In the genomic region with DNA sequence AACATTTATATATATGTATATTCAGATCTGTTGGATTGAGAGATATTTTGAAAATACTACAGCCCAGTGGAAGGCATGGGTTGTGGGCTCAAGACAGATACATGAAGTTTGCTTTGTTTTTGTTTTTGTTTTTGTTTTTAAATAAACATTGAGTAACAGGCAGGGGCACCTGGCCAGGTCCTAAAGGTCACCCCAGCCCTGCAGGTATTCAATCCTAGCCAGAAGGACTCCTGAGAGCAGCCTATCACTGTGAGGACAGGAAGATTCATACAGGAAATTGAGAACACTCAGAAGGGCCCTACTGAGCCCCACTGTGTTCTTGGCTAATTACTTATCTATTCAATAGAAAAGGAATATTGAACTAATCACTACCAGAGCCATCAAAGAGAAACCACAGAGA, we compare ENCODE assay signal across 11 mouse cellular contexts. TPM values are rescaled to one million over a fixed set of nuclear protein-coding genes. Genes with fewer than 3 reads are reported as not detected.
A peak's percentile ranks its signal among the peaks of the same experiment; 100 is the strongest.
DNase-seq lines count a peak whose midpoint lies in the region; ATAC-seq and TF ChIP-seq lines count a peak whose summit lies in the region.
"Had no signal": no experiment of that assay in that cellular context is flagged by ENCODE, and none has a peak within 500 bp of the region (broad histone marks: within the 10 kb centered on the region; RNA-seq: fewer than 3 reads in every experiment).

No protein-coding gene starts in this region.

- ATAC-seq in cerebellum, adult (ENCODE audit: insufficient number of reproducible peaks, low FRiP score, low TSS enrichment) = no peak
- ATAC-seq in hindbrain, postnatal 0 days = no peak
- ATAC-seq in neural tube, embryonic 13.5 days (ENCODE audit: low read depth) = no peak

- H3K36me3 ChIP-seq in hindbrain, postnatal 0 days (ENCODE audit: insufficient read depth, low read length) = no peaks in the 10 kb centered on the region
- no peaks in the 10 kb centered on the region for H3K36me3 ChIP-seq in neural tube, embryonic 13.5 days
- H3K36me3 ChIP-seq: G1E had no signal

- H3K9me3 ChIP-seq in hindbrain, postnatal 0 days (ENCODE audit: low read length) = no peaks in the 10 kb centered on the region
- no peaks in the 10 kb centered on the region for H3K9me3 ChIP-seq in neural tube, embryonic 13.5 days

- peak; percentile 43 for DNase-seq in cerebellum, adult 11 months
- no peak for DNase-seq in left cerebral cortex, adult 2 months (ENCODE audit: extremely low spot score in 1 of 2, low spot score in 2 of 2)
- no peak for DNase-seq in left cerebral cortex, postnatal 14 days (ENCODE audit: low spot score in 2 of 2)
- no peak for DNase-seq in hindbrain, postnatal 0 days (ENCODE audit: low spot score)
- DNase-seq in adrenal gland, postnatal 14 days = no peak
- no peak for DNase-seq in thymus, postnatal 25 days
- DNase-seq: kidney, postnatal 14 days had no signal

- intact Hi-C loops in left cerebral cortex, adult 2 months (cut with DNase I) = loop anchor here (10.0 kb wide), 1 partner anchor 313 kb away; no protein-coding TSS in a partner anchor
- intact Hi-C loops in left cerebral cortex, postnatal 14 days (cut with DNase I) = no loop called here

- no peak for TF ChIP-seq CTCF in left cerebral cortex, adult 2 months (IDR thresholded peaks at IDR 0.05)
- no peak for TF ChIP-seq CTCF in hindbrain, postnatal 0 days (IDR thresholded peaks at IDR 0.05; ENCODE audit: low read depth)

- H3K4me1 ChIP-seq in hindbrain, postnatal 0 days (ENCODE audit: insufficient read depth, low read length) = peaks cover 24% of the 10 kb centered on the region
- peaks cover 89% of the 10 kb centered on the region for H3K4me1 ChIP-seq in neural tube, embryonic 13.5 days (replicated peaks)

- peak overlapping the region; percentile 94 for H3K4me2 ChIP-seq in hindbrain, postnatal 0 days (ENCODE audit: low read depth, low read length)
- peak overlapping the region; percentile 86 for H3K4me2 ChIP-seq in neural tube, embryonic 13.5 days

- no peak overlapping the region for H3K9ac ChIP-seq in hindbrain, postnatal 0 days (replicated peaks; ENCODE audit: low read length)
- peak overlapping the region; percentile 27; the same call in 1 of the 2 replicates for H3K9ac ChIP-seq in neural tube, embryonic 13.5 days

- H3K4me3 ChIP-seq in left cerebral cortex, adult 2 months = peak overlapping the region; percentile 88; the same call in 1 of the 2 replicates
- peak overlapping the region; percentile 68; the same call in 1 of the 2 replicates for H3K4me3 ChIP-seq in hindbrain, postnatal 0 days (ENCODE audit: low read length)
- peak overlapping the region; percentile 58 for H3K4me3 ChIP-seq in neural tube, embryonic 13.5 days

- no peak overlapping the region for H3K27ac ChIP-seq in left cerebral cortex, adult 2 months
- H3K27ac ChIP-seq in hindbrain, postnatal 0 days = no peak overlapping the region
- 0 out of 2 replicates have a peak overlapping the region, but pooled peaks have one; percentile 4 for H3K27ac ChIP-seq in neural tube, embryonic 13.5 days (replicated peaks)
- H3K27ac ChIP-seq: macrophage had no signal

- no peaks in the 10 kb centered on the region for H3K27me3 ChIP-seq in hindbrain, postnatal 0 days (ENCODE audit: insufficient read depth, low read length)
- no peaks in the 10 kb centered on the region for H3K27me3 ChIP-seq in neural tube, embryonic 13.5 days

RNA-seq across cellular contexts. Expression of a gene that starts 5.0 kb away (rescaled TPM):
- total RNA-seq in left cerebral cortex, adult 2 months (2021) = 10 to 100 TPM; 17.7 to 19.5 TPM
- total RNA-seq in left cerebral cortex, postnatal 14 days (2021) = 10 to 100 TPM; 13.4 to 17.8 TPM
- total RNA-seq in hindbrain, postnatal 0 days (2014; rRNA removed) = 24.1 and 28.9 TPM in 2 replicates
- polyA plus RNA-seq in hindbrain, postnatal 0 days (2015; fragmentation: Nextera tagmentation; extraction: Ambion mirVana) = 23.2 and 23.4 TPM in 2 replicates
- polyA plus RNA-seq in neural tube, embryonic 13.5 days (2015; fragmentation: Nextera tagmentation; extraction: Ambion mirVana) = 31.5 and 33.4 TPM in 2 replicates
- total RNA-seq in adrenal gland, postnatal 14 days (2021) = 8.0 and 8.4 TPM in 2 replicates
- polyA plus RNA-seq: G1E had no signal
